Mouse (Mus musculus) adrenal gland, adult 2 months (tissue): Measurements from ENCODE around the gene Prdx1. TPM values are rescaled to one million over a fixed set of nuclear protein-coding genes. Genes with fewer than 3 reads are reported as not detected.
"Not testable (repeated sequence)": the region's sequence is repeated elsewhere in the genome, so short reads cannot be mapped to it uniquely, and the experiment has no call there.

ENCODE experiments used
- DNase-seq: peaks from one replicate; pipeline ENCODE4 v3.0.0; 2021
- long read RNA-seq: library from polyadenylated mRNA; stranded (forward); transcript quantifications from one replicate; pipeline ENCODE4 v2.0.0, GENCODE M21; 2021
- polyA plus RNA-seq: library from polyadenylated mRNA; depleted of rRNA; stranded (reverse); fragments of >200 nt; gene quantifications from 2 replicates; pipeline ENCODE4 v1.2.3, GENCODE M21; 2012; rRNA removed
- total RNA-seq, 2 experiments: library from RNA; stranded (reverse); gene quantifications; 2 replicates each; pipeline ENCODE4 v1.2.3; 2021

Prdx1 gene
- total RNA-seq (100 to 1,000 TPM; 703 to 816 TPM), polyA plus RNA-seq (20.2 and 21.8 TPM in 2 replicates)
- long read RNA-seq, transcript Prdx1-204 (6 exons, 2,294 nt): major isoform, 1,016 of 1,039 reads
- long read RNA-seq, partial matches to known transcripts: 7 of 1,039 reads
- long read RNA-seq, other reads (novel, unspliced or antisense): 11 of 1,039 reads

DNA sequence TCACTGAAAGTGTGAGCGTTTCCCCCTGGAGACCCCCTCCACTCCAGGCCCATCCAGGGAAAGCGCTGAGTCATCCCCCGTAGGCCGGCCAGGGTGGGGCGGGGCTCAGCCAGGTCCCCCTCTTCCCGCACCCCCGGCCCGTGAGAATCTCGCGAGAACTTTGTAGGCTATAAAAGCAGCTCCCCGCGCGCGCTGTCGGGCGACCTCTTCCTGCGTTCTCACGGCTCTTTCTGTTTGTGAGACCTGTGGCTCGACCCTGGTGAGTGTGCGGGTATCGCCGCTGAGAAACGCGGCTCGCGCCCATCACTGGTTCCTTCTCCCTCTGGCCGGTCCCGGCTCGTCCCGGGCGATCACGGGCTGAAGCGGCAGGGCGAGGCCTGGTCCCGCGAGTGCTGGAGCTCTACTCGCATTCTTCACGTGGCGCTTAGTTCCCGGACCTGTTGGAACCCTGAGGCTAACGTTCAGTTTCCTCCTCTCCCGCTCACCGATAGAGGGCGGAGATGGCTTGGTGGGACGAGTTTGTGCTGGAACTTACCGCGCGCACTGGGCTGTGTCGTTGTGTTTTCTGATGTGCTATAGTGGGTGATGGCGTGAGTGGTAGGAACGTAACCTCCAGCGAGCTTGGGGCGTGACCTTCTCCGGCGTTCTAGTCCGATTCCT is at the start of gene Prdx1:
Gene Prdx1 (plus strand): TSS at position 143 of the 660 bp plus-strand sequence.
- DNase-seq: peak; percentile 97

DNA sequence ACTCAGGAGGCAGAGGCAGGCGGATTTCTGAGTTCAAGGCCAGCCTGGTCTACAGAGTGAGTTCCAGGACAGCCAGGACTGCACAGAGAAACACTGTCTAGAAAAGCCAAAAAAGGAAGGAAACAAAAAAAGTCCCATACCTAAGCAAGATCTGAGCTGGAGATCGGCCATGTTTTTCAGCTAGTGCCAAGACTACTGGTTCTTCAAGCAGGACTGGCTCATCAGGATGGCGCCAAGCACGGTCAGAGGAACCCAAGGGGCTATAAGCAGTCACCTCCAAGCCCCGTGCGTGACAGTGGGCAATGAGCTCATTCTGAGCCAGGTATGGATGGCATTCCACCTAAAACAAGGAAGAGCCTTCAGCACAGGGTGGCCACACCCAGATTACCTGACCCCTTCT is 46.5 kb upstream of the Prdx1 start:
- DNase-seq: no peak

DNA sequence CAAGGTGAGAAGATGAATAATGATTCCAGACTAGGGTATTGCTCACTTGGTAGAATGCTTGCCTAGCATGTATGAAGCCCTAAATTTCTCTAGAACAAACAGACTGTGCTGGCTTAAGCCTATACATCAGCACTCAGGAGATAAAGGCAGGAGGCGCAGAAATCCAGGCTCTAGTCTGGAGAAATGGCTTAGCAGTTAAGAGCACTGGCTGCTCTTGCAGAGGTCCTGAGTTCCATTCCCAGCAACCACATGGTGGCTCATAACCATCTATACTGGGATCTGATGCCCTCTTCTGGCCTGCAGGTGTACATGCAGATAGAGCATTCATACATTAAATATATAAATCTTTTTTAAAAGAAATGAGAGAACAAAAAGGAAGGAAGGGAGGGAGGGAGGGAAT is 43.3 kb upstream of the Prdx1 start:
- DNase-seq: no peak

DNA sequence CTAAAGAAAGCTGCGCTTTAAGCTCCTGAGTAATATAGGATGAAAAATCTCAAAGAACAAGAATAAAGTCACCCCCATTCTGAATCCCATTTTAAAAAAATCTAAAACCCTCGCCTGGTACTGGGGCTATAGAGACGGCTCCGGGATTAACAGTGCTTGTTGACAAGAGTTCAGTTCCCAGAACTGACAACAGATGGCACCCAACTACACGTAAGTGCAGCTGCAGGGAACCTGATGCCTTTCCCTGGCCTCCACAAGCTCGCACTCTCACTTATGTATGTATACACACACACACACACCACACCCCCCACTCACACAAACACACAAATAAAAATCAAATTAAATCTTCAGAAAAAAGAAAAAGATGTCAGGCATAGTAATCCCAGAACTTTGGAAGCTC is 41.0 kb upstream of the Prdx1 start:
- DNase-seq: peak; percentile 36

DNA sequence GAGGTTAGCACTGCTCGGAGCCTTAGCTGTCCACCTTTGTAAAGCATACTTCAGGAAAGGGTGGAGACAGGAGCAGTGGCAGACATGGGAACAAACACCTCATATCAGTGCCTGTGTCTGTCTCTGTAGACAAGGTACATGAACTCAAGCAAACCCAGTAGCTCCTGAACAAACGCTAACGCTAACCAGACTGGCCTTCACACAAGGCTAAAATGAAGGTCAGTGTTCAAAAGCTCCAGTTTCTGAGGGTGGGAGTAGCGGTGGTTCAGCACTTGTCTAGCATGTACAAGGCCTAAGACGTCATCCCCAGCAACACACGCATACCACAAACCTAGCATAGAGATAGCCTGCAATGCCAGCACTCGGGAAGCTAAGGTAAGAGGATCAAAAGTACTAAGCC is 39.7 kb upstream of the Prdx1 start:
- DNase-seq: peak; percentile 60

DNA sequence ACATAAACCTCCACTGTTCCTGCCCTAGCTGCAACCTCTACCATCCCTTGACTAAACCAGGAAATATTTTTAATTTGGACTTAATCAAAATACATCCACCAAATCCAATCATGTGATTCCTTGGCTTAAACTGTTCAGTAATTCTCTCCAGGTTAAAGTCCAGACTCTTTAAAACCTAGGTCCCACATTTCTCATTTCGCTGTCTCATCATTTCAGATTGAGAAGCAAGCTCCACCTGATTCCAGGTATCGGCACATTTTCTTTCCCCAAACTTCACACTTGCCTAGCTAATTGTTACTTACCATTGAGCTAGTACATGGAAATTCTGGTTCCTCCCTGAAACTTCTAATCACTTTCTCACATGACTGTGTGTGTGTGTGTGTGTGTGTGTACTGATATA is 35.9 kb upstream of the Prdx1 start:
- DNase-seq: no peak

DNA sequence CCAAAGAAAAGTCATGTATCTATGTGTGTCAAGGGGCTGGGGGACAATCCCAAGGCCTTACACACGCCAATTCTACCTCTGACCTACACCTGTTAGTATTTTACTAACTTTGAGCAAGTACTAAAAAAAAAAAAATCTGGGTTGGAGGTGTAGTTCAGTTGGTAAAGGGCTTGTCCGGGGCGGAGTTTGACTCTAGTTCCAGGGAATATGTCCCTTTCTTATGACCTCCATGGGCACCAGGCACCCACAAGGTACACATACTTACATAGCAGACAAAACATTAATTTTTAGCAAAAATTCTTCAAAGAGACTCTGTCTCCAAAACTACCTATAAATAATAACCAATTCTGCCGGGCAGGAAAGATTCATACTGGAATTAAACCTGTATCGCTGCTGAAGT is 35.0 kb upstream of the Prdx1 start:
- no peak for DNase-seq

GRCm38 (mm10) chr4:116650924-116651796 is 34.2 kb upstream of the Prdx1 start, which contains the start of gene Akr1a1:
Gene Akr1a1 (minus strand): TSS chr4:116651680.
- peak; percentile 97 for DNase-seq

GRCm38 (mm10) chr4:116651797-116652135 is 33.6 kb upstream of the Prdx1 start:
- DNase-seq: no peak

GRCm38 (mm10) chr4:116653228-116653627 is 32.1 kb upstream of the Prdx1 start:
- peak; percentile 86 for DNase-seq

DNA sequence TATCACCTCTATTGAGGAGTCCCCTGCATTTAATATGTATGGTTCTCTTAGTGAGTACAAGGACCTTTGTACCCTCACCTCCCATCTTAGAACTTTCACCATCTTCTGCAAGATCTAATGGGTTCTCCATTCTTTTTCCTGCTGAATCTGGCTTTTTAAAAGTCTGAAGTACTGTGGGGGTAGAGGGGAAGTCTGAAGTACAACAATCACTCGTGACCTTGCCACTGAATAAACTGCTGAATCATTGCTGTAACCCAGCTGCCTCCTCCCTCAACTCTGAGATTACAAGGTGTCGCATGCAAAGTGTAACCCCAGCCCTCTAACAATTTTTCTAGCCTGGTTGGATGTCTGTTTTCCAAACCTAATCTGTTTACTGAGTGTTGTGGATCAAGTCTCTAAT is 30.2 kb upstream of the Prdx1 start:
- DNase-seq: peak; percentile 55

- DNase-seq: no peak
Measured at GRCm38 (mm10) chr4:116655658-116656057, 29.7 kb upstream of the Prdx1 start.

DNA sequence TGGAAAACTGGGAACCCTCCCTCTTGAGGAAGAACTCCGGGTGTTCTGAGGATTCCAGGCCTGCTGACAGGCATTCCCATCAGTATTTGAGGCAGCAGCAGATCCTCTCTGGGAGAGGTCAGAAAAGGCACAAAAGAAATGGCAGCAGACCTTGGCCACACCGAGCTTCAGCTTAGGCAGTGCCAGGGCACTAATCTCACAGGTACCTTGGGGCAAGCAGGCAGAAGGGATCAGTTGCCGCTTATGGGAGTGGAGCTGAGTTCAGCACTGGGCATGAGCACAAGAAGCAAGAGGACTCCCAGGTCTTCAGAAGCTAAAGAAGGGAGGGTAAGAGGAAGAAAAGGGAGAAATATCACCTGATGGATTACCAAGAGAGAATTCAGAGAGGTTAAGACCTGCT is 27.4 kb upstream of the Prdx1 start:
- DNase-seq: no peak

DNA sequence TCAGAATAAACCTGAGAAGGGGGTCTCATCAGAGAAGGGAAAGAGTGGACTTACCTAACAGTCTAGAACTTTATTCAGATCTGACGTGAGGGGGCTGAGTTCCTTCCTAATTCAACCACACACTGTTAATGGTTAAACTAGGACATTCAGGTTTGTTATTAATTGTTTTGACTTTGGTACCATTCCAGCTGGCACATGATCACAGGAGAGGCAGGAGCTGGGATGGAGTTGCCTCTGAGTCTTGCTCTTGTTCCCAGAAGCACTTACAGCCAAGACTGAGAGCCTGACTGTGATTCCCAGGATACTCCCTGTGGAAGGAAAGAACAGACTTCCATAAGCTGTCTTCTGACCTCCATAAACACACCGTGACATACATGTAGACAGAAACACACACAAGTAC is 25.9 kb upstream of the Prdx1 start:
- peak; percentile 75 for DNase-seq

DNA sequence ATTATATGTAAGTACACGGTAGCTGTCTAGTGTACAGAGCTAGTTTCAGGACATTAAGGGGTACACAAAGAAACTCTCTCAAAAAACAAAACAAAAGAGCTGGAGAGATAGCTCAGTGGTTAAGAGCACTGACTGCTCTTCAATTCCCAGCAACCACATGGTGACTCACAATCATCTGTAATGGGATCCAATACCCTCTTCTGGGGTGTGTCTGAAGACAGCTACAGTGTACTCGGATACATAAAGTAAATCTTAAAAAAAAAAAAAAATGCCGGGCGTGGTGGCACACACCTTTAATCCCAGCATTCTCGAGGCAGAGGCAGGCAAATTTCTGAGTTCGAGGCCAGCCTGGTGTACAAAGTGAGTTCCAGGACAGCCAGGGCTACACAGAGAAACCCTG is 25.4 kb upstream of the Prdx1 start:
- not testable (repeated sequence) for DNase-seq

DNA sequence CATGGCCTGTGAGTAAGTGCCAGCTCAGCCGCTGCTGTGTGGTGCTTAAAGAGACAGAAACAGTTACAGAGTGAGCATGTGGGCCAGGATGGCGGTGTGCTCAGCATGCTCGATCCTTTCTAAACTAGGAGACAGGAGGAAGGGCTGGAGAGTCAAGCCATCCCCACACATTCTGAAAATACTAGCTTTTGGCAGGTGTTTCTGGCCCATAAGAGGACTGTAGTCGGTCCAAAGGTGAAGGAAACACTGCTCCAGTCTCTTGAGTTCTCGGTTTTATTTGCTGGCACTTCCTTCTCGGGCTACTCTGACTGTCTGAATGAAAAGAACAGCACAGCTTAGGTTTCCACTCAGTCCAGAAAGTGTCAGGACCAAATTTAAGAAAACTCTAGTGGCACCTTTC is 24.5 kb upstream of the Prdx1 start:
- no peak for DNase-seq

GRCm38 (mm10) chr4:116661998-116662397 is 23.3 kb upstream of the Prdx1 start:
- DNase-seq: no peak

GRCm38 (mm10) chr4:116666625-116667024 is 18.7 kb upstream of the Prdx1 start:
- DNase-seq: no peak

- DNase-seq: peak; percentile 21
Measured at GRCm38 (mm10) chr4:116668145-116668544, 17.2 kb upstream of the Prdx1 start.

- no peak for DNase-seq
Measured at GRCm38 (mm10) chr4:116669291-116669690, 16.1 kb upstream of the Prdx1 start.

GRCm38 (mm10) chr4:116672785-116673184 is 12.6 kb upstream of the Prdx1 start:
- DNase-seq: peak; percentile 91

- not testable (repeated sequence) for DNase-seq
Measured at GRCm38 (mm10) chr4:116674761-116675160, 10.6 kb upstream of the Prdx1 start.

DNA sequence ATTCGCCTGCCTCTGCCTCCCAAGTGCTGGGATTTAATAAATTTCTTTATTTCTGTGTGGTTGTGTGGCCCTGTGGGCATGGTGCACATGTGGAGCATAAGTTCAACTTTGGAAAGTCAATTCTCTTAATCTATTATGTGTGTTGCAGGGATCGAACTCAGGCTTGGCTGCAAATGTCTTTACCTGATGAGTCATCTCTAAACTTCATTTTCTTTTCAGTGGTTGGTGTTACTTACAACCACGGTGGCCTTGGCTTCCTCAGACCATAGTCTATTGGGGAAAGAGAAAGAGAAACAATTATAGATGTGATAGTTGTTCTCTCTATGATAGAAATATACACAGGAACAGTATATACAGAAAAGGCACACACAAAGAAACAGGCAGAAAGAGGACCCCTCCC is 9.3 kb upstream of the Prdx1 start:
- no peak for DNase-seq
